Mouse (Mus musculus): ENCODE data around the gene Ms4a15. TPM values are rescaled to one million over a fixed set of nuclear protein-coding genes. Genes with fewer than 3 reads are reported as not detected.
A peak's percentile ranks its signal among the peaks of the same experiment; 100 is the strongest.

Ms4a15 gene
- polyA plus RNA-seq, 1 experiment from 2014 or later, result not detected

- 84% methylated on average over 5 of the region's 5 CpGs for WGBS
- Histone ChIP-seq H3K27me3 (no peaks in the 10 kb centered on the region), H3K4me1 (replicated peaks) (peaks cover 6% of the 10 kb centered on the region; the same call in 1 of the 2 replicates), H3K36me3 (no peaks in the 10 kb centered on the region), H3K4me2 (no peak overlapping the region), H3K4me3 (no peak overlapping the region), H3K27ac (replicated peaks) (no peak overlapping the region), H3K9ac (no peak overlapping the region), H3K9me3 (no peaks in the 10 kb centered on the region)
- 0 out of 2 replicates have a peak, but pooled peaks have one; percentile 32 for ATAC-seq (ENCODE audit: low read depth)
These were observed 12.8 kb downstream of the Ms4a15 start for GRCm38 (mm10) chr19:10980210-10980609.

- ATAC-seq (ENCODE audit: low read depth), result peak; percentile 57
- Histone ChIP-seq H3K4me3 (no peak overlapping the region), H3K9ac (no peak overlapping the region), H3K9me3 (no peaks in the 10 kb centered on the region), H3K36me3 (no peaks in the 10 kb centered on the region), H3K4me2 (peak overlapping the region; percentile 25), H3K27me3 (no peaks in the 10 kb centered on the region), H3K27ac (replicated peaks) (no peak overlapping the region), H3K4me1 (replicated peaks) (peaks cover 6% of the 10 kb centered on the region; the same call in 1 of the 2 replicates)
- 13% methylated on average over 18 of the region's 18 CpGs for WGBS
These were observed 13.6 kb downstream of the Ms4a15 start for GRCm38 (mm10) chr19:10979184-10980168.

GRCm38 (mm10) chr19:10976318-10976717 lies 16.7 kb downstream of the Ms4a15 start:
- Histone ChIP-seq H3K27ac (replicated peaks) (no peak overlapping the region), H3K4me2 (no peak overlapping the region), H3K9ac (no peak overlapping the region), H3K4me1 (replicated peaks) (peaks cover 6% of the 10 kb centered on the region; the same call in 1 of the 2 replicates), H3K36me3 (no peaks in the 10 kb centered on the region), H3K9me3 (no peaks in the 10 kb centered on the region), H3K27me3 (no peaks in the 10 kb centered on the region), H3K4me3 (no peak overlapping the region)
- 66% methylated on average over 4 of the region's 4 CpGs for WGBS
- no peak for ATAC-seq (ENCODE audit: low read depth)

GRCm38 (mm10) chr19:10975187-10975586 lies 17.9 kb downstream of the Ms4a15 start:
- ATAC-seq (ENCODE audit: low read depth), result no peak
- no peaks in the 10 kb centered on the region for H3K27me3 ChIP-seq
- no peaks in the 10 kb centered on the region for H3K36me3 ChIP-seq
- H3K9ac ChIP-seq, result no peak overlapping the region
- 0 out of 2 replicates have a peak, but pooled peaks cover 3% of the 10 kb centered on the region for H3K9me3 ChIP-seq
- 82% methylated on average over 2 of the region's 2 CpGs for WGBS
- no peak overlapping the region for H3K4me3 ChIP-seq
- peaks cover 6% of the 10 kb centered on the region; the same call in 1 of the 2 replicates for H3K4me1 ChIP-seq (replicated peaks)
- H3K4me2 ChIP-seq, result no peak overlapping the region
- no peak overlapping the region for H3K27ac ChIP-seq (replicated peaks)

- H3K4me3 ChIP-seq, result no peak within 1 kb of the TSS
- no peak within 1 kb of the TSS for H3K4me2 ChIP-seq
- H3K4me1 ChIP-seq (replicated peaks), result 0 out of 2 replicates have a peak, but pooled peaks cover under 1% of the 10 kb centered on the region
- H3K36me3 ChIP-seq, result no peaks in the 10 kb centered on the region
- H3K9me3 ChIP-seq, result 0 out of 2 replicates have a peak, but pooled peaks cover 3% of the 10 kb centered on the region
- H3K9ac ChIP-seq, result no peak within 1 kb of the TSS
- 71% methylated on average over 4 of the region's 4 CpGs for WGBS
- ATAC-seq (ENCODE audit: low read depth), result no peak
- H3K27ac ChIP-seq (replicated peaks), result no peak within 1 kb of the TSS
- H3K27me3 ChIP-seq, result no peaks in the 10 kb centered on the region
These were observed 18.7 kb downstream of the Ms4a15 start, which contains the start of gene Ms4a10 for GRCm38 (mm10) chr19:10974238-10974865. Gene Ms4a10 (minus strand): TSS chr19:10974670.

- 38% methylated on average over 2 of the region's 2 CpGs for WGBS
- Histone ChIP-seq H3K4me2 (no peak overlapping the region), H3K9me3 (0 out of 2 replicates have a peak, but pooled peaks cover 3% of the 10 kb centered on the region), H3K27me3 (no peaks in the 10 kb centered on the region), H3K4me3 (no peak overlapping the region), H3K4me1 (replicated peaks) (no peaks in the 10 kb centered on the region), H3K27ac (replicated peaks) (no peak overlapping the region), H3K9ac (no peak overlapping the region), H3K36me3 (no peaks in the 10 kb centered on the region)
- peak; percentile 23; the same call in 1 of the 2 replicates for ATAC-seq (ENCODE audit: low read depth)
These were observed 19.9 kb downstream of the Ms4a15 start for GRCm38 (mm10) chr19:10973187-10973586.

- 65% methylated on average over 3 of the region's 3 CpGs for WGBS
- Histone ChIP-seq H3K4me1 (replicated peaks) (no peaks in the 10 kb centered on the region), H3K36me3 (no peaks in the 10 kb centered on the region), H3K27ac (replicated peaks) (no peak overlapping the region), H3K27me3 (no peaks in the 10 kb centered on the region), H3K4me3 (no peak overlapping the region), H3K4me2 (no peak overlapping the region), H3K9me3 (0 out of 2 replicates have a peak, but pooled peaks cover 3% of the 10 kb centered on the region), H3K9ac (no peak overlapping the region)
- no peak for ATAC-seq (ENCODE audit: low read depth)
These were observed 20.4 kb downstream of the Ms4a15 start for GRCm38 (mm10) chr19:10972660-10973059.

- no peak overlapping the region for H3K9ac ChIP-seq
- no peak overlapping the region for H3K27ac ChIP-seq (replicated peaks)
- no peaks in the 10 kb centered on the region for H3K36me3 ChIP-seq
- WGBS, result 76% methylated on average over 3 of the region's 3 CpGs
- H3K4me1 ChIP-seq (replicated peaks), result no peaks in the 10 kb centered on the region
- H3K4me2 ChIP-seq, result no peak overlapping the region
- H3K9me3 ChIP-seq, result 0 out of 2 replicates have a peak, but pooled peaks cover 3% of the 10 kb centered on the region
- ATAC-seq (ENCODE audit: low read depth), result no peak
- no peaks in the 10 kb centered on the region for H3K27me3 ChIP-seq
- H3K4me3 ChIP-seq, result no peak overlapping the region
These were observed 22.6 kb downstream of the Ms4a15 start for GRCm38 (mm10) chr19:10970457-10970856.

- no peaks in the 10 kb centered on the region for H3K4me1 ChIP-seq (replicated peaks)
- H3K27ac ChIP-seq (replicated peaks), result no peak overlapping the region
- H3K27me3 ChIP-seq, result no peaks in the 10 kb centered on the region
- H3K9ac ChIP-seq, result no peak overlapping the region
- H3K9me3 ChIP-seq, result 0 out of 2 replicates have a peak, but pooled peaks cover 3% of the 10 kb centered on the region
- 90% methylated on average over 7 of the region's 7 CpGs for WGBS
- no peak overlapping the region for H3K4me3 ChIP-seq
- ATAC-seq (ENCODE audit: low read depth), result no peak
- H3K36me3 ChIP-seq, result no peaks in the 10 kb centered on the region
- no peak overlapping the region for H3K4me2 ChIP-seq
These were observed 24.5 kb downstream of the Ms4a15 start for GRCm38 (mm10) chr19:10968578-10968977.

GRCm38 (mm10) chr19:10965721-10966120 lies 27.3 kb downstream of the Ms4a15 start:
- H3K4me2 ChIP-seq, result no peak overlapping the region

GRCm38 (mm10) chr19:10959978-10960346 lies 33.1 kb downstream of the Ms4a15 start:
- Histone ChIP-seq H3K4me3 (no peak overlapping the region), H3K4me1 (replicated peaks) (peaks cover 3% of the 10 kb centered on the region; the same call in 1 of the 2 replicates), H3K9ac (peak overlapping the region; percentile 50; the same call in 1 of the 2 replicates), H3K27ac (replicated peaks) (no peak overlapping the region), H3K9me3 (no peaks in the 10 kb centered on the region), H3K36me3 (no peaks in the 10 kb centered on the region), H3K27me3 (no peaks in the 10 kb centered on the region; the same call in 1 of the 2 replicates), H3K4me2 (no peak overlapping the region; the same call in 1 of the 2 replicates)
- WGBS, result 39% methylated on average over 12 of the region's 12 CpGs
- peak; percentile 54; the same call in 1 of the 2 replicates for ATAC-seq (ENCODE audit: low read depth)

More at GRCm38 (mm10) chr19:10965721-10966120, 27.3 kb downstream of the Ms4a15 start:
- no peak for ATAC-seq (ENCODE audit: low read depth)
- Histone ChIP-seq H3K4me1 (replicated peaks) (no peaks in the 10 kb centered on the region), H3K9me3 (no peaks in the 10 kb centered on the region), H3K27ac (replicated peaks) (no peak overlapping the region), H3K27me3 (no peaks in the 10 kb centered on the region; the same call in 1 of the 2 replicates), H3K36me3 (no peaks in the 10 kb centered on the region), H3K9ac (no peak overlapping the region), H3K4me3 (no peak overlapping the region)
- WGBS, result 89% methylated on average over 7 of the region's 7 CpGs
